Mouse (Mus musculus) hindlimb bud, embryonic 11.5 days (tissue): ENCODE results near the gene Stx4a.
"Not testable (repeated sequence)": the region's sequence is repeated elsewhere in the genome, so short reads cannot be mapped to it uniquely, and the experiment has no call there.

Experiments used
- DNase-seq: peaks from one replicate; pipeline ENCODE4 v3.0.0-alpha.2; 2012; ENCODE audit warnings: low read depth, low spot score; ENCODE audit errors: extremely low spot score

Stx4a gene

DNA sequence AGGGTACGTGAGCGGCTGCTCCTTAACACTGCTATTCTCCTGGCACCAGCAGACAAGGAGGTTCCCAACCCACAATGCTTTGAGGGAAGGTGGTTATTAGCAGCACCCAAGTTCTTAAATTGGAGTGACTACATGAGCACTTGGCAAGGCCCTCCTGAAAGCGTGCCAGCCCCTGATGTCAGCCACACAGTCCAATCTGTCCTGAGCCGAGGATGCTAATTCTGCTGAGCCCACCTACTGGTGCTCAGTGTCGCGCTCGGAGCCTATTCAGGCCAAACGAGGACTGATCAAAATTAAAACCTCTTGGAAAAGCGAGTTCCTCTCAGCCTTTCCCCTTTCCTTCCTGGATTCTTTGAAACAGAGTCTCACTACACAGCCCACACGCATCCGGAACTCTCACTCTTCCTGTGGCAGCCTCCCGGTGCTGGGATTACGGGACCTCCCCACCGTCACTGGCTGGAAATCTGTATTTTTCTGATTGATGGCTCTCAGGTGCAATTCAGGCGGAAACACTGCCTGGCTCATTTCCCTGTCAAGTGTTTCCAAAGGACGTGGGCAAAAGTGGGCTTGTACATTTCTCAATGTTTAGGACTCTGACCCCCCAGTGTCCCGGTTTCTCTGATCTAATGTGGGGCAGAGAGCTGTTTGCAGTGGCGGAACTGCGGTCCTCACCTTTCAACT is 9.7 kb upstream of the Stx4a start:
- DNase-seq = no peak

DNA sequence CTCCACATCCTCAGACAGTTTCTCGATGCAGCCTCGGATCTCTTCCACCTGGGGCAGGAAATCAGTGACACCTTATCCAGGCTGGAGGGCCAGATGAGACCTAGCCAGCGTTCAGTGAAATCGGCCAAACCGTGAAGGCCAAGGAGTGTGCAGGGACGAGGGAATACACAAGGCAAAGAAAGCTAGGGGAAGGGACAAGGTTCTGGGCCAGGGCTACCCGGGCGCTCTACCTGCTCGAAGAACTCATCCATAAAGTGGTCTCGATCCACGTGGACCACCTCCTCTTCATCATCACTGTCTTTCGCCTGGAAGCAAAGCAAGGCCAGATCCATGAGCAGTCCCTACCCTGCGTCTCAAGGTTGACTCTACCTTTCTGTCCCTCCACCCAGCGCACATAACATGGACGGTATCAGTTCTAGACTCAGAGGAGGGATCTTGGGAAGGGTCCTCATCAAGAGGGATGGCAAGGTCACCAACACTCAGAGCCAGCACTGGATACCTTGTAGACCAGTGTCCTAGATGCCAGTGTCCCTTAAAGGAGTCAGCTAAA is 8.9 kb upstream of the Stx4a start:
- no peak for DNase-seq

DNA sequence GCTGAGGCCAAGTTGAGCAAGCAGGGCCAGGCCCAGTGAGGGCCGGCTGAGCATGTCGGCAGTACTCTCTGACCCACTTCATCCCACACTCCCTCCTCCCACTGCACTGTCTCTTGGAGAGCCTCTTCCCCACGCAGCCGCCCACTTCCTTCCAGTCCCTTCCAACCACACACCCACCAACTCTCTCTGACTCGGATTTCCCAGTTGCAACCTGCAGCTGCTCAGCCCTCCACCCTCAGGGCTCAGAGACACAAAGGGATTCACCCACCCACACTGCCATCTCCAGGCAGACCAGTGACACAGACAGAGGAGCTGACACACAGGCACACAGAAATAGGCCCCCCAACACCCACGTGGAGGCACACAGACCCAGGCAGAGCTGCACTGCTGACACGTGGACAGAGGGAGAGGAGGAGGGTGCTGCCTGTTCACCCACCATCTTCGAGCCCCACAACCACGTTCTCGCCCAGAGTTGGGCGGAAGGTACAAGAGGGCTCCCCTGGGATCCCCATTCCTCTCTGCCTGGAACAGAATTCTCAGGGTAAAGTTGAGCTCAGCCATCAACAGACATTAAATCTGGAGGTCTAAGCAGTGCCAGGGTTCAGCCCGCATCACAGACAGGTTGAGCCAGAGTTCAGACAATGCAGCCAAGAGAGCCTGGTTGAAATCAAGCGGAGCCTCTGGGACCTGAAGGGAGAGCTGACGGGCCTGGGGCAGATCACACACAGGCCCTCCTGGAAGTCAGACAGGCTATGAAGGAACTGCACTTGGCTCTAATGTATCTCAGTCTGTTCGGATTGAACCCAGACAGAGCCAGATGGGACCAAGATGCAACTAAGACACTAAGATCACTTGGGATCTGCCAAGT is 7.9 kb upstream of the Stx4a start:
- no peak for DNase-seq

- DNase-seq = no peak
These were observed 7.0 kb upstream of the Stx4a start for GRCm38 (mm10) chr7:127817053-127817452.

DNA sequence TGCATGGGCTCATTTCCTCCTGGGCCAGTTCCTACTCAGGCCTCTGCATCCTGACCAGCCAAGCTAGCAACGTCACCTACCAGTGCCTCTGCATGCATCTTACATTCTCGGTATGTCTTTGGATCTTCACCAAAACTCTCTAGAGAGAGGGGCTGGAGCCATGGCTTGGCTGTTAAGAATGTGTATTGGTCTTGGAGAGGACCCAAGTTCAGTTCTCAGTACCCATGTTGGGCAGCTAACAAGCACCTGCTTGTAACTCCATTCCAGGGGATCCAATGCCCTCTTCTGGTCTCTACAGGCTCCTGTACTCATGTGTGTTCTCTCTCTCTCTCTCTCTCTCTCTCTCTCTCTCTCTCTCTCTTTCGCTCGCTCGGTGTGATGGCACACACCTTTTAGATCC is 6.3 kb upstream of the Stx4a start:
- no peak for DNase-seq

GRCm38 (mm10) chr7:127820836-127821509 is 3.1 kb upstream of the Stx4a start:
- no peak for DNase-seq

- DNase-seq = no peak
These were observed 1.6 kb upstream of the Stx4a start for GRCm38 (mm10) chr7:127822494-127822893.

- DNase-seq = no peak
These were observed 590 bp upstream of the Stx4a start for GRCm38 (mm10) chr7:127823236-127824171.

GRCm38 (mm10) chr7:127835550-127835949 is 11.5 kb downstream of the Stx4a start:
- DNase-seq = no peak

GRCm38 (mm10) chr7:127837473-127837872 is 13.4 kb downstream of the Stx4a start:
- no peak for DNase-seq

- not testable (repeated sequence) for DNase-seq
These were observed 13.8 kb downstream of the Stx4a start for GRCm38 (mm10) chr7:127837878-127838277.

DNA sequence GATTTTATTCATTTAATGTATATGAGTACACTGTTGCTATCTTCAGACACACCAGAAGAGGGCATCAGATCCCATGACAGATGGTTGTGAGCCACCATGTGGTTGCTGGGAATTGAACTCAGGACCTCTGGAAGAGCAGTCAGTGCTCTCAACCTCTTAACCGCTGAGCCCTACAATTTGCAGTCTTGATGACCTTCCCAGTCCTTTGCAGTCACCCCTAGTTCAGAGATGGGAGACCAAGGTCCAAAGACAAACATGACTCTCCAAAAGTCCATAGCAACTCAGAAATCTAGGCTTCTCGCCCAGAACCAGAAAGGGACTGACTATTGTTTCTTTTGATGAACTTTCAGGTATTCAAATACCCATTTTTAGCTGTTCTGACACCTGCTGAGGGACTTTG is 15.9 kb downstream of the Stx4a start:
- DNase-seq = not testable (repeated sequence)

DNA sequence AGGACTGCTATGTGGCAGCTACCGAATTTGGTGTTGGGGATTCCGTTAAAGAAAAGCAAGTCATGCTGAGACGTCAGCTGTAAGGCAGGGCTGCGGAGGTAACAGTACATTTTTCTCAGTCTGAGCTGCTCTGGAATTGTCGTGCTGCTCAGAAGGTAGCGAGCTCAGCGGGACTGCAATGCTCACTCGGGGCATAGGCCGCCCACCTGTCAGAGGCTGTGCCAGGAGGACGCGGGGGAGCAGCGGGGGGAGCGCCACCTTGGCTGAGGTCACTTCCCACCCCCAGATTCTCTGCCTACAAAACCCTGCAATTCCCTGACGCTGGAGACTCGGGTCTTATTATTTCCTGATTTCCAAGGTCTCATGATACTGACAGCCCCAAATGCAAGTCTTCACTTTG is 16.8 kb downstream of the Stx4a start:
- no peak for DNase-seq

DNA sequence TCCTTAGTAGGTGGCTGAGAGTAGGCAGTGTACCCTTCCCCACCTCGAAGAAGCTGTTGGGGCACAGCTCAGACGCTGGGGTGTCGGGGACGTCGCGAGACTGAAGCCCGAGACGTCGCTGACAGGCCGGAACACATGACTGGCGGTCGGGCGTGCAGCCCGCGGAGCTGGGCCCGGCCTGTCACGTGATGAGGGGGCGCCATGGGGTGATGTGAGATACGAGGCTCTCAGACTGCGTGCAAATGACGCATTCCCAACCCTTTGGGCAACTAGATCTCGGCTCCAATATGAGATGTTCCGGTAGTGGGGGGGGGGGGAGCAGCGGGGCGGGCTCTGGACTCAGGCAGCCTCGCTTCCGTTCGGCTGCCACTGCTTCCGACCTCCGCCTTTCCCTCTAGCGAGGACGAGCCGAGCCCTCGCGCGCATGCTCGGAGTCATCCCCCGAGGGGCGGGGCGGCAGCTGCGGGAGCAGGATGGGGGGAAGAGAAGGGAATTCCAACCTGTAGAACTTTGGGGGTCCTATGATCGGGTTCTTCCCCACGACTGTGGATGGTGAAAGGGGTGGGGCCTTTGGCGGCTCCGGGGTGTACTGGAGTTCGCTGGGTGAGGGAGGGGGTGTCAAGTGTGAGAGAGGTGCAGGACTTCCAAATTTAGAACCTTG is 17.4 kb downstream of the Stx4a start:
- peak; percentile 41 for DNase-seq

- peak; percentile 33 for DNase-seq
These were observed 18.1 kb downstream of the Stx4a start for GRCm38 (mm10) chr7:127842001-127842718.

DNA sequence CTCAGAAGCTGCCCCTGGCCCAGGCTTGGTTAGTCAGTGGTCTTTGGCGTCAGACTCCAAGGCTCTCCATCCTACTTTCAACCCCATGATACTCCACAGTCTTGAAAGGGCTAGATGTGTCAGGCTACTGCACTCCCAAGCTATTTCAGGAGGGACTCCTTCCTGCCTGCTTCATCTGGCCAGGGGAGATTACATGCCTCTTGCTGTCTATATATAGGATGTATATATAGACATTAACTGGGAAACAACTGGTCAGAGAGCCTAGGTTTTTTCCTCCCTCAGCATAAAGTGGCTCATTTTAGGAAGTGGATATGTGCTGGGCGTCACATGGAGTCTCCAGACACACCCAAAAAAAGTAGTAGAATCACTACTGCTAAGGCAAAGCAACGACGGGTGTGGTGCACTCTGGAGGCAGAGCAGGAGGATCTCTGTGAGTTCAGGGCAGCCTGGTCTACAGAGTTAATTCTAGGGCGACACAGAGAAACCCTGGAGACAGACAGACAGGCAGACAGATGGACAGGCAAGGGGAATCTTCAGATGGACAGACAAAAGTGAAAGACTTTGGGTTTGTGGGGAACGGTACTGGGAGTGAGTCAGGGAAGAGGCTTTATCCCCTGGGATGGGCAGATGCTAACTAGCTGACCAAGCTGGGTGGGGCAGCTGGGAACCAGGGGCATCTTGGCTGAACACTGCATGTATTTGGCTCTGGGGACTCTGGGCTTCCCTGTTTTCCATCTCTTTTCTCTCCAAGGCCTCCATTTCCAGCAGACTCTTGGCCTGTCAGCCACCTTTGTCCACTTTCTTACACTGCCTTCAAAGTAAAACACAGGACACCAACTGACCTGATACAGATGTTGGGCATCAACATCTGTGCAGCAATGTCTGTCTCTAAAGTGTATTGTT is 26.1 kb downstream of the Stx4a start:
- no peak for DNase-seq

GRCm38 (mm10) chr7:127850906-127851305 is 26.8 kb downstream of the Stx4a start:
- DNase-seq = no peak

DNA sequence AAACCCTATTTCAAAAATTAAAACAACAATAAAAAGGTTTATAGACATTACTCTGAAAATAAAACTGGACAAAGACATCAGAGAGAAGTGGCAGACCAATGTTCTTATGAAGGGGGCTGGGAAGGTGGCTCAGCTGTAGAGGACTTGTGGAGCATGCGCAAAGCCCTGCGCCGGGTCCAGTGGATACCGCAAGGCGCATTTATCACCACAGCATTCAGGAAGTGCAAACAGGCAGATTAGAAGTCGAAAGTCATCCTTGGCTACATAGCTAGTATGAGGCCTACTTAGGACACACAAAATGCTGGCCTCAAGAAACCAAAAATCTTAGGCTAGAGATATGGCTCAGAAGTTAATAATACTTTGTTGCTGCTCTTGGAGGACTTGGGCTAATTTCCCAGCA is 34.2 kb downstream of the Stx4a start:
- no peak for DNase-seq
